Mouse (Mus musculus) stomach, postnatal 0 days (tissue): ENCODE measurements around the gene Gna15. TPM values are rescaled to one million over a fixed set of nuclear protein-coding genes. Genes with fewer than 3 reads are reported as not detected.

ENCODE experiments used
- ATAC-seq: fragments of 200-750 bp; cut with Nextera tagmentation; 2 replicates; pipeline ENCODE4 v1.8.0; 2017; ENCODE audit not compliant: low FRiP score, low TSS enrichment
- DNase-seq: peaks from one replicate; pipeline ENCODE4 v3.0.0-alpha.2; 2016; ENCODE audit warnings: low spot score
- H3K27ac ChIP-seq: fragments of 300-500 bp; sonication (generic); replicated peaks from 2 replicates; pipeline ENCODE4 v1.5.1; 2014; ENCODE audit warnings: mild to moderate bottlenecking, control low read depth
- H3K27me3 ChIP-seq: fragments of 300-500 bp; sonication (generic); 2 replicates; pipeline ENCODE4 v1.6.1; 2014; ENCODE audit warnings: low read length; ENCODE audit not compliant: control insufficient read depth, insufficient read depth
- H3K36me3 ChIP-seq: fragments of 300-500 bp; sonication (generic); 2 replicates; pipeline ENCODE4 v1.6.1; 2014; ENCODE audit warnings: low read length, mixed read lengths; ENCODE audit not compliant: control insufficient read depth, insufficient read depth
- H3K4me1 ChIP-seq: fragments of 300-500 bp; sonication (generic); replicated peaks from 2 replicates; pipeline ENCODE4 v1.6.1; 2014; ENCODE audit warnings: antibody characterized with exemption; ENCODE audit not compliant: control insufficient read depth, insufficient read depth
- H3K4me2 ChIP-seq: fragments of 300-500 bp; sonication (generic); replicated peaks from 2 replicates; pipeline ENCODE4 v1.6.1; 2014; ENCODE audit warnings: low read depth, mild to moderate bottlenecking, control low read depth, moderate library complexity
- H3K4me3 ChIP-seq: fragments of 300-500 bp; sonication (generic); 2 replicates; pipeline ENCODE4 v1.5.1; 2014; ENCODE audit warnings: low read depth, low read length, control low read depth
- H3K9ac ChIP-seq: fragments of 300-500 bp; sonication (generic); 2 replicates; pipeline ENCODE4 v1.6.1; 2014; ENCODE audit warnings: mild to moderate bottlenecking, low read length, control low read depth, mixed read lengths
- H3K9me3 ChIP-seq: fragments of 300-500 bp; sonication (generic); 2 replicates; pipeline ENCODE4 v1.6.1; 2016; ENCODE audit warnings: low read length; ENCODE audit not compliant: control insufficient read depth
- CTCF ChIP-seq: IDR thresholded peaks from 2 replicates; pipeline ENCODE4 v1.5.1; 2016; ENCODE audit warnings: antibody characterized with exemption, low read depth, mild to moderate bottlenecking, moderate library complexity
- EP300 ChIP-seq: optimal IDR thresholded peaks from 2 replicates; pipeline ENCODE3; 2016; ENCODE audit warnings: antibody characterized with exemption
- WGBS: fragments of 180-500 bp; shearing (Covaris S2); extraction: QIAGEN DNeasy Blood & Tissue Kit; methylation state at CpG from one replicate; pipeline ENCODE4 v1.1.7; 2014; 5-methylcytosine and 5-hydroxymethylcytosine counted together
- polyA plus RNA-seq: library from polyadenylated mRNA; unstranded; fragments of >200 nt; fragmentation: Nextera tagmentation; extraction: Ambion mirVana; gene quantifications from 2 replicates; pipeline ENCODE4 v1.2.1, GENCODE M21; 2015

Gene Gna15
- polyA plus RNA-seq, 1 experiment from 2014 or later: 10.1 TPM

DNA sequence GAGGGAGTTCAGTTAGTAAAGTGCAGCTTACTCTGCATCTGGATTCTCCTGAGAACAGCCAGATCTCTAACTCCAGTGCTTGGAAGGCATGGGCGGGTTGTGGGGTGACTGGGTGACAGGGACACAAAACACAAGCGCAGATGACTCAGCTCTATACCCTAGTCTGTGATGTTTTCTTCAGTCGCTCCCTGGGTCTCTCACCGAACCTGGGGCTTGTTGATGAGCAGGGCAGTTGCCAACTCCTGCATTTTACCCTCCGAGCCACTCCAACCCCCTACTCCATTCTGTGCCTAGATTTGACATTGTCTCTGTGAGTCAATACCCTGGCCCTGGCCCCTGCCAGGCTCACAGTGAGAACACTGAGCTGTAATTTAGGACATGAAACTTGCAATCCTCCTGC, 22.2 kb downstream of the Gna15 start:
- H3K27ac ChIP-seq: no peak overlapping the region
- WGBS: 79% methylated on average over 5 of the region's 5 CpGs
- H3K36me3 ChIP-seq: no peaks in the 10 kb centered on the region
- no peak for DNase-seq
- TF ChIP-seq CTCF (no peak), EP300 (no peak)
- H3K9ac ChIP-seq: no peak overlapping the region
- H3K4me3 ChIP-seq: no peak overlapping the region
- H3K9me3 ChIP-seq: no peaks in the 10 kb centered on the region
- no peaks in the 10 kb centered on the region for H3K4me1 ChIP-seq
- no peaks in the 10 kb centered on the region for H3K27me3 ChIP-seq
- no peak overlapping the region for H3K4me2 ChIP-seq
- ATAC-seq: no peak

DNA sequence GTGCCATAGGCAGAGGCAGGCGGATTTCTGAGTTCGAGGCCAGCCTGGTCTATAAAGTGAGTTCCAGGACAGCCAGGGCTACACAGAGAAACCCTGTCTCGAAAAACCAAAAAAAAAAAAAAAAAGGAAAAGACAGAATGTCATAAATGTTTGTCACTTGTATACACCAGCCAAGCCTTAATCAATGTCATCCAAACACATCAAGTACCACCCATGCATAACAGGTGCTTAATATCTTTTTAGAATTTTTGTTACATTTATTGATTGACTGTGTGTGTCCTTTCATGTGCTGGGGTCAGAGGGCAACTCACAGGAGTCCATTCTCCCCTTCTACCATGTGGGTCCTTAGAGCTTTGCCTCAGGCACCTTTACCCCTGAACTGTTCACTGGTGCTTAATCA, 24.0 kb downstream of the Gna15 start, which contains the start of gene S1pr4:
TSS of gene S1pr4 (minus strand) at position 101 of the 400 bp plus-strand sequence.
- Histone ChIP-seq H3K9ac (no peak within 1 kb of the TSS), H3K4me3 (no peak within 1 kb of the TSS), H3K4me2 (no peak within 1 kb of the TSS), H3K27me3 (no peaks in the 10 kb centered on the region), H3K36me3 (no peaks in the 10 kb centered on the region), H3K9me3 (no peaks in the 10 kb centered on the region), H3K27ac (no peak within 1 kb of the TSS; the same call in 1 of the 2 replicates), H3K4me1 (peaks cover 3% of the 10 kb centered on the region; the same call in 1 of the 2 replicates)
- ATAC-seq: no peak
- DNase-seq: no peak
- WGBS: 93% methylated on average over 2 of the region's 3 CpGs
- no peak for TF ChIP-seq EP300
- TF ChIP-seq CTCF: no peak

DNA sequence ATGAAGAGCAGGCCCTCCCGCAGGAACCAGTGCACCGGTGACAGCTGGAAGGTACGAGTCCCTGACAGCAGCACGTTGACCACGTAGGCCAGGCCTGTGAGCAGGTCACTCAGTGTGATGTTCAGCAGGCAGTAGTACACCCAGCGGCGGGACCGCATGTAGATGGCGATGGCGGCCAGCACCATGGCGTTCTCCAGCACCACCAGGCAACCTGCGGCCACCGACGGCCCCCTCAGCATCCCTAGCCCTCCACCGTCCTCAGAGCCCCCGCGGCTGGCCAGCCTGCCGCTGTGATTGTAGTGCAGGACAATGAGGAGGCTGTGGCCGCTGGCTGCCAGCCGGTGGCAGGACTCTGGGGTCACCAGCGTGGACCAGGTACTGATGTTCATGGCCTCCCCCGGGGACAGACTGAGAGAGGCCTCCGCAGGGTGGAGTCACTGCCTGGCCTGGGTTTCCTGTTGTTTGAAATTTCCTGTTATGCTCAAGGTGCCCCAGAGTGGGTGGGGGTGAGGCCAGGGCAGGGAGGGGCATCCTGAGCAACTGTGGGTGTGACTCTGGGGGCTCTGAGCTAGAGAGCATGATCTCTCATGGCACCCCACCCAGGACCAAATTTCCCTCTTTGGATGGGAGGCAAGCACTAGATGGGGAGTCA, 24.6 kb downstream of the Gna15 start:
- 66% methylated on average over 23 of the region's 23 CpGs for whole genome bisulfite sequencing
- Histone ChIP-seq H3K4me3 (no peak overlapping the region), H3K9ac (no peak overlapping the region), H3K36me3 (no peaks in the 10 kb centered on the region), H3K27ac (no peak overlapping the region; the same call in 1 of the 2 replicates), H3K27me3 (no peaks in the 10 kb centered on the region), H3K4me2 (no peak overlapping the region), H3K9me3 (no peaks in the 10 kb centered on the region), H3K4me1 (peaks cover 3% of the 10 kb centered on the region; the same call in 1 of the 2 replicates)
- no peak for ATAC-seq
- no peak for DNase-seq
- TF ChIP-seq CTCF (no peak), EP300 (no peak)

DNA sequence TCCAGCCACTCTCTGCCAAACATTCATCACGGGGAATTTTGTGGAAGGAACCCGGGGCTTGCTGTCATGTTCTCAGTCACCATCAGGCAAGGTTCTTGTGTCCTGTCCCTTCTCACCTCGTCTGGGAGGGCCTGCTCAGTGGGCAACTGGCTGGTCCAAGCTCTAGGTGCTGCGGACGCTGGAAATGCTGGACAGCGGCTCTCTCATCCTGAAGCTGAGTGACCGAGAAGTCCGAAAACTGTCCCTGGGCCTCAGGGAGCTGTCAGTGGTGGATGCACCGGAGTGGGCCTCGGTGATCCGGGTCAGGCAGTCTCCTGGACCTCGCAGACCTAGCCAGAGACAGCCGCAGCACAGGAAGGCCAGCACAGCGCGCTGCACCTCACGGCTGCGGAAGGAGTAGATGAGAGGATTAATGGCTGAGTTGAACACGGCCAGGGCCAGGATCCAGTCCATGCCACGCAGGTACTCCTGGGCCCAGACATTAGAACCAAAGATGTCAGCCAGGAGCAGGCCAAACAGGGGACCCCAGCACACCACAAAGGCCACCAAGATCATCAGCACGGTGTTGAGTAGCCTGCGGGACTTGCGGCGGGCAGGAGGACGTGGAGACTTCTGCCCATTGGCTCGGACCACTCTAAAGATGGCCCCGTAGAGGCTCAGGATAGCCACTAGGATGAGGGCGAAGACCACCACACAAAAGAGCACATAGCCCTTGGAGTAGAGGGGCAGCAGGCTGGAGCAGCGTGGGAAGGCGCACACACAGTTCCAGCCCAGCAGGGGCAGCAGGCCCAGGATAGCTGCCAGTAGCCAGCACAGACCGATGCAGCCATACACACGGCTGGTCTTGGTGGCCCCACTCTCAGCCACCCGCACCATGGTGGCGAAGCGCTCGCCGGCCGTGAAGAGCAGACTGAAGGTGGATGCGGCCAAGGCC, 25.4 kb downstream of the Gna15 start:
- ATAC-seq (no peak), DNase-seq (no peak)
- Histone ChIP-seq H3K27me3 (no peaks in the 10 kb centered on the region), H3K9ac (no peak overlapping the region), H3K4me2 (no peak overlapping the region), H3K27ac (no peak overlapping the region), H3K9me3 (no peaks in the 10 kb centered on the region), H3K4me1 (peaks cover 3% of the 10 kb centered on the region; the same call in 1 of the 2 replicates), H3K36me3 (no peaks in the 10 kb centered on the region), H3K4me3 (no peak overlapping the region)
- whole genome bisulfite sequencing: 82% methylated on average over 38 of the region's 38 CpGs
- TF ChIP-seq CTCF (no peak; the same call in 1 of the 2 replicates), EP300 (no peak)

DNA sequence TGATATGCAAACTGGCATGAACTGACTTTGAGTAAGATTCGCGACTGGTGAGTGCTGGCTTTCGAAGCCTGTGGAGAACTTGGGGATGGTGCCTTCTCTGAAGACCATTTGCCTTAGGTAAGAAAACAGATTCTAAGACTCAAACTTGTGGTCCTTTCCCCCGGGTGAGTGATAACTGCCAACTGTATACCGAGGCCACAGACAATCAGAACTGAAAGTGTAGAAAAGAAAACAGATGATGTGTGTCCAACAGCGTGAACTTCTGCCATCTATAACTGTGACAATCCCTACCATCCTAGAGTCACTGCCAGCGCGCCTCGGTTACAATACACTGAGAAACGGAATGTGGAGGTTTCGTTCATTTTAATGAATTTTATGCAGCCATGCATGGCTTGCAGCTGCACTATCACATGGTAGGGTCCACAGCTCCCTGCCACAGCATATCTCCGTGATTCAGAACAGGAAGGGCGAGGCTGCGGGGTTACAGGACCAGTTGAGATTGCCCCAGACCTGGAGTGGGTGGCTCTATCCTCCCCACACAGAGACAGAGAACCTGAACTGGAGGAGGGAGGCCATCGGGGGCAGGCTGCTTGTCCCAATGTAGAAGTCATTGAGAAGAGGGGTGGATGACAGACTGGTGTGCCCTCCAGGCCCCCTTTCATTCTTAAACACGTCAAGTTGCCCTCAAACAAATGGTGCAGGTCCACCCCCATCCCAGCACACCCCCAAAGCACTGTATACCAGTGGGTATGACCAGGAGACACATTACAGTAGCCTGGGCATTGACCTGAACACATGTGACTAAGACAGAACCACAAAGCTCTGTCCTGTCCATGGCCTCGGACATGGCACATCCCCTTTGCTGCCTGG, 26.4 kb downstream of the Gna15 start:
- H3K9ac ChIP-seq: no peak overlapping the region
- H3K4me3 ChIP-seq: no peak overlapping the region
- DNase-seq (no peak), ATAC-seq (no peak)
- no peak for TF ChIP-seq EP300
- no peak for TF ChIP-seq CTCF
- H3K27ac ChIP-seq: no peak overlapping the region
- no peaks in the 10 kb centered on the region for H3K9me3 ChIP-seq
- 78% methylated on average over 17 of the region's 17 CpGs for WGBS
- peaks cover 3% of the 10 kb centered on the region; the same call in 1 of the 2 replicates for H3K4me1 ChIP-seq
- no peak overlapping the region for H3K4me2 ChIP-seq
- no peaks in the 10 kb centered on the region for H3K27me3 ChIP-seq
- H3K36me3 ChIP-seq: peaks cover 1% of the 10 kb centered on the region; the same call in 1 of the 2 replicates
